ENCODE assay signal across 31 mouse cellular contexts in the genomic region with DNA sequence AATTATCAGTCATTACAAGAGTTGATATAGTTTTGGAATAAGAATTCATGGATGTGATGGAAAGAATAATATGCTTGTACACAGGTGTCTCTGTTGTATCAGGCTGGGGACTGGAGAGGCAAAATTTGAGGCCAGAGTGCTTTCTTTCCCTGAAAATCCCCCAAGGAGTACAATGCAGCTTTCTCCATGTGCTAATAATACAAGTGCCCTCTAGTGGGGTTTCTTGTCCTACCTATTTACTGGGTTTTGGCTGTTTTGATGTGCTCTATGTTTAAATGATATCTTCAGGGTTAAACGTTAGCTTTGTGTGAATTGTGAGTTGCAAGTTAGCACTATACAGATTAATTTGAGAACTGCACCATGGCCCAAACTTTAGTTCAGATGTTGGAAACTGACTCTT. TPM values are rescaled to one million over a fixed set of nuclear protein-coding genes. Genes with fewer than 3 reads are reported as not detected.
DNase-seq lines count a peak whose midpoint lies in the region; ATAC-seq and TF ChIP-seq lines count a peak whose summit lies in the region.
"Had no signal": no experiment of that assay in that cellular context is flagged by ENCODE, and none has a peak within 500 bp of the region (broad histone marks: within the 10 kb centered on the region; RNA-seq: fewer than 3 reads in every experiment).

No protein-coding gene starts in this region.

- no peak overlapping the region for H3K4me2 ChIP-seq in lung, embryonic 14.5 days
- H3K4me2 ChIP-seq: embryonic facial prominence, embryonic 12.5 days; heart, embryonic 12.5 days; hindbrain, embryonic 15.5 days; limb, embryonic 15.5 days; midbrain, embryonic 11.5 days; neural tube, embryonic 15.5 days; stomach, embryonic 15.5 days had no signal

- no peak for ATAC-seq in lung, embryonic 14.5 days (ENCODE audit: insufficient read depth)
- ATAC-seq: forebrain, embryonic 14.5 days had no signal

- no peak overlapping the region for H3K9ac ChIP-seq in lung, embryonic 14.5 days
- H3K9ac ChIP-seq: embryonic facial prominence, embryonic 12.5 days; heart, embryonic 12.5 days; hindbrain, embryonic 15.5 days; limb, embryonic 15.5 days; liver, embryonic 14.5 days; neural tube, embryonic 15.5 days; stomach, embryonic 15.5 days had no signal

- H3K27ac ChIP-seq in kidney, adult 2 months (ENCODE audit: insufficient read depth, low read depth, low read length) = no peak overlapping the region
- no peak overlapping the region for H3K27ac ChIP-seq in lung, embryonic 14.5 days (ENCODE audit: low read depth)
- H3K27ac ChIP-seq: embryonic facial prominence, embryonic 12.5 days; hindbrain, embryonic 15.5 days; limb, embryonic 10.5 days; limb, embryonic 15.5 days; liver, embryonic 14.5 days; neural tube, embryonic 15.5 days; stomach, embryonic 15.5 days had no signal

- WGBS in kidney, adult 2 months = 71% methylated on average over 1 of the region's 1 CpGs
- whole genome bisulfite sequencing in lung, embryonic 14.5 days = 46% methylated on average over 1 of the region's 1 CpGs
- 61% methylated on average over 1 of the region's 1 CpGs for WGBS in lung, adult 2 months

- TF ChIP-seq CTCF in kidney, adult 2 months (conservative IDR thresholded peaks at IDR 0.05; ENCODE audit: insufficient read depth, insufficient read length, low read depth, low read length) = no peak
- TF ChIP-seq CTCF in lung, embryonic 14.5 days (IDR thresholded peaks at IDR 0.05; ENCODE audit: low read depth) = no peak
- TF ChIP-seq CTCF in lung, adult 2 months (IDR thresholded peaks at IDR 0.05; ENCODE audit: insufficient read depth, low read length) = no peak

- peak; percentile 0 for DNase-seq in kidney, adult 9 months
- DNase-seq in kidney, adult 2 months = no peak
- DNase-seq in lung, embryonic 14.5 days = peak; percentile 1
- no peak for DNase-seq in lung, adult 2 months
- DNase-seq in A20 (ENCODE audit: low read depth, low spot score) = peak; percentile 2
- peak; percentile 0 for DNase-seq in brain, adult 2 months (ENCODE audit: low read depth, low spot score)
- no peak for DNase-seq in adrenal gland, postnatal 4 days (ENCODE audit: low spot score in 2 of 2)
- DNase-seq in kidney, postnatal 4 days = no peak
- DNase-seq: adrenal gland, adult 2 months; cerebellum, adult 11 months; cerebellum, adult 9-10 months; cerebellum, postnatal 36 days; gastrocnemius, postnatal 14 days; heart, adult 11 months; kidney, adult 18-20 months; kidney, postnatal 10 days; lung, postnatal 36 days; retina, postnatal 1 day; right cerebral cortex, postnatal 14 days; thymus, postnatal 14 days had no signal

- H3K27me3 ChIP-seq in kidney, adult 2 months (replicated peaks; ENCODE audit: control insufficient read depth, insufficient read depth, low read length) = no peaks in the 10 kb centered on the region
- H3K27me3 ChIP-seq in lung, embryonic 14.5 days (ENCODE audit: insufficient read depth, low read length) = no peaks in the 10 kb centered on the region
- H3K27me3 ChIP-seq: embryonic facial prominence, embryonic 12.5 days; heart, embryonic 12.5 days; hindbrain, embryonic 15.5 days; neural tube, embryonic 15.5 days; stomach, embryonic 15.5 days had no signal

- no peaks in the 10 kb centered on the region for H3K4me1 ChIP-seq in kidney, adult 2 months (ENCODE audit: control insufficient read depth, insufficient read depth, low read length)
- no peaks in the 10 kb centered on the region for H3K4me1 ChIP-seq in lung, embryonic 14.5 days (ENCODE audit: insufficient read depth)
- no peaks in the 10 kb centered on the region for H3K4me1 ChIP-seq in lung, adult 2 months (ENCODE audit: control insufficient read depth, insufficient read depth, low read length)
- H3K4me1 ChIP-seq: embryonic facial prominence, embryonic 12.5 days; heart, embryonic 12.5 days; hindbrain, embryonic 15.5 days; limb, embryonic 10.5 days; limb, embryonic 15.5 days; neural tube, embryonic 15.5 days; stomach, embryonic 15.5 days had no signal

- no peak for TF ChIP-seq POLR2A in kidney, adult 2 months (IDR thresholded peaks at IDR 0.05; ENCODE audit: low read depth, low read length)
- no peak for TF ChIP-seq POLR2A in lung, adult 2 months (IDR thresholded peaks at IDR 0.05; ENCODE audit: borderline replicate concordance, extremely low read depth, low read depth, low read length)

- no peaks in the 10 kb centered on the region for H3K36me3 ChIP-seq in kidney, adult 2 months (ENCODE audit: control insufficient read depth, insufficient read depth, low read length)
- H3K36me3 ChIP-seq in lung, embryonic 14.5 days (ENCODE audit: insufficient read depth) = no peaks in the 10 kb centered on the region
- H3K36me3 ChIP-seq: embryonic facial prominence, embryonic 12.5 days; heart, embryonic 12.5 days; hindbrain, embryonic 15.5 days; limb, embryonic 15.5 days; neural tube, embryonic 15.5 days; stomach, embryonic 15.5 days had no signal

- H3K9me3 ChIP-seq in lung, embryonic 14.5 days (ENCODE audit: low read depth, low read length) = no peaks in the 10 kb centered on the region
- H3K9me3 ChIP-seq: embryonic facial prominence, embryonic 12.5 days; G1E; heart, embryonic 12.5 days; hindbrain, embryonic 15.5 days; limb, embryonic 10.5 days; limb, embryonic 15.5 days; neural tube, embryonic 15.5 days; stomach, embryonic 15.5 days had no signal

- no peak overlapping the region for H3K4me3 ChIP-seq in kidney, adult 2 months (ENCODE audit: insufficient read depth, low read depth, low read length)
- no peak overlapping the region for H3K4me3 ChIP-seq in lung, embryonic 14.5 days (ENCODE audit: low read depth, low read length)
- no peak overlapping the region for H3K4me3 ChIP-seq in lung, adult 2 months (replicated peaks; ENCODE audit: extremely low read depth, low read depth, low read length)
- H3K4me3 ChIP-seq: embryonic facial prominence, embryonic 12.5 days; heart, embryonic 12.5 days; hindbrain, embryonic 15.5 days; limb, embryonic 10.5 days; limb, embryonic 15.5 days; neural tube, embryonic 15.5 days; stomach, embryonic 15.5 days had no signal

RNA-seq across cellular contexts. Expression of gene Sh3kbp1, which starts 35.4 kb away (rescaled TPM):
- polyA plus RNA-seq in kidney, adult 2 months (2012; rRNA removed) = 6.2 and 9.4 TPM in 2 replicates
- polyA plus RNA-seq in lung, embryonic 14.5 days (2014; fragmentation: Nextera tagmentation; extraction: Ambion mirVana) = 41.5 and 42.5 TPM in 2 replicates
- 12.2 and 16.5 TPM in 2 replicates for polyA plus RNA-seq in lung, adult 2 months (2012; rRNA removed)
- total RNA-seq in adrenal gland, postnatal 4 days (2021) = 10 to 100 TPM; 24.7 to 30.8 TPM

Comparison
In these comparisons a context has a peak if more than half of its experiments do, and no peak if none do; other contexts are left out.
1. DNase-seq: peak in kidney, adult 9 months (single experiment), lung, embryonic 14.5 days (single experiment), A20 (single experiment) and brain, adult 2 months (single experiment); none in kidney, adult 2 months (single experiment), lung, adult 2 months (single experiment), adrenal gland, postnatal 4 days (0 of 2) and kidney, postnatal 4 days (0 of 2).